Mouse (Mus musculus): ENCODE measurements around the gene Ntrk2.
"Not testable (repeated sequence)": the region's sequence is repeated elsewhere in the genome, so short reads cannot be mapped to it uniquely, and the experiment has no call there.

Ntrk2 gene

DNA sequence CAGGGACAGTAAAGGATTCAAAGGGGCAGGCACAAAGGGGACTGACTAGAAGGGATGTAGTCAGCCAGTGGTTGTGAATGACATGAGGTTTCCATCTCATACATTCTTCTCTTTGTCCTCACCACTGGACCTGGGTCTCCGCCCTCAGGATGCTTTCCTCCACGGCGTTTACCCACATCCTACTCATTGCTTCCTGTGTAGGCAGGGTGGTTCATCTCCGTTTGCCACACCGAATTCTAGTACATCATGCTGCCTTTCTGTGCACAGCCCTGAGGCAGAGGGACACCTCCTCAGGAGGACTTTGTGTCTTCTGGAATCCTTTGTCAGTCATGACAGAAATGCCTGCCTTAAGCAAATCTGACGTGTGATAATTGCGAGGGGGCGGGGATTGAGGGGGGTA lies 219.3 kb downstream of the Ntrk2 start:
- Histone ChIP-seq H3K9me3 (ENCODE audit: low read length) (no peaks in the 10 kb centered on the region), H3K27me3 (ENCODE audit: insufficient read depth, low read length) (peaks cover 19% of the 10 kb centered on the region; the same call in 1 of the 2 replicates), H3K36me3 (ENCODE audit: insufficient read depth, low read length) (no peaks in the 10 kb centered on the region), H3K4me1 (replicated peaks; ENCODE audit: low read depth, low read length) (0 out of 2 replicates have a peak, but pooled peaks cover 3% of the 10 kb centered on the region), H3K4me3 (replicated peaks; ENCODE audit: low read length) (no peak overlapping the region)
- no peak for TF ChIP-seq POU5F1 (IDR thresholded peaks at IDR 0.05; ENCODE audit: borderline replicate concordance, low read length)
- no peak for TF ChIP-seq NANOG (IDR thresholded peaks at IDR 0.05; ENCODE audit: borderline replicate concordance, low read length)
- TF ChIP-seq CTCF (conservative IDR thresholded peaks at IDR 0.05; ENCODE audit: low read length): no peak

GRCm38 (mm10) chr13:59027436-59027835 lies 221.1 kb downstream of the Ntrk2 start:
- Histone ChIP-seq H3K36me3 (ENCODE audit: insufficient read depth, low read length) (no peaks in the 10 kb centered on the region), H3K4me1 (replicated peaks; ENCODE audit: low read depth, low read length) (0 out of 2 replicates have a peak, but pooled peaks cover 3% of the 10 kb centered on the region), H3K27me3 (ENCODE audit: insufficient read depth, low read length) (peaks cover 18% of the 10 kb centered on the region; the same call in 1 of the 2 replicates), H3K4me3 (replicated peaks; ENCODE audit: low read length) (no peak overlapping the region), H3K9me3 (ENCODE audit: low read length) (no peaks in the 10 kb centered on the region)
- TF ChIP-seq POU5F1 (IDR thresholded peaks at IDR 0.05; ENCODE audit: borderline replicate concordance, low read length) (no peak), CTCF (conservative IDR thresholded peaks at IDR 0.05; ENCODE audit: low read length) (no peak), NANOG (IDR thresholded peaks at IDR 0.05; ENCODE audit: borderline replicate concordance, low read length) (no peak)

GRCm38 (mm10) chr13:59028546-59028945 lies 222.2 kb downstream of the Ntrk2 start:
- H3K4me1 ChIP-seq (replicated peaks; ENCODE audit: low read depth, low read length): 0 out of 2 replicates have a peak, but pooled peaks cover 3% of the 10 kb centered on the region
- no peaks in the 10 kb centered on the region for H3K9me3 ChIP-seq (ENCODE audit: low read length)
- peaks cover 13% of the 10 kb centered on the region; the same call in 1 of the 2 replicates for H3K27me3 ChIP-seq (ENCODE audit: insufficient read depth, low read length)
- H3K4me3 ChIP-seq (replicated peaks; ENCODE audit: low read length): no peak overlapping the region
- no peaks in the 10 kb centered on the region for H3K36me3 ChIP-seq (ENCODE audit: insufficient read depth, low read length)
- no peak for TF ChIP-seq NANOG (IDR thresholded peaks at IDR 0.05; ENCODE audit: borderline replicate concordance, low read length)
- no peak for TF ChIP-seq CTCF (conservative IDR thresholded peaks at IDR 0.05; ENCODE audit: low read length)
- no peak for TF ChIP-seq POU5F1 (IDR thresholded peaks at IDR 0.05; ENCODE audit: borderline replicate concordance, low read length)

- no peaks in the 10 kb centered on the region for H3K9me3 ChIP-seq (ENCODE audit: low read length)
- no peak for TF ChIP-seq POU5F1 (IDR thresholded peaks at IDR 0.05; ENCODE audit: borderline replicate concordance, low read length)
- TF ChIP-seq CTCF (conservative IDR thresholded peaks at IDR 0.05; ENCODE audit: low read length): no peak
- no peak overlapping the region for H3K4me3 ChIP-seq (replicated peaks; ENCODE audit: low read length)
- H3K27me3 ChIP-seq (ENCODE audit: insufficient read depth, low read length): peaks cover 8% of the 10 kb centered on the region; the same call in 1 of the 2 replicates
- no peaks in the 10 kb centered on the region for H3K36me3 ChIP-seq (ENCODE audit: insufficient read depth, low read length)
- H3K4me1 ChIP-seq (replicated peaks; ENCODE audit: low read depth, low read length): no peaks in the 10 kb centered on the region
Measured at GRCm38 (mm10) chr13:59030574-59030973, 224.2 kb downstream of the Ntrk2 start.

DNA sequence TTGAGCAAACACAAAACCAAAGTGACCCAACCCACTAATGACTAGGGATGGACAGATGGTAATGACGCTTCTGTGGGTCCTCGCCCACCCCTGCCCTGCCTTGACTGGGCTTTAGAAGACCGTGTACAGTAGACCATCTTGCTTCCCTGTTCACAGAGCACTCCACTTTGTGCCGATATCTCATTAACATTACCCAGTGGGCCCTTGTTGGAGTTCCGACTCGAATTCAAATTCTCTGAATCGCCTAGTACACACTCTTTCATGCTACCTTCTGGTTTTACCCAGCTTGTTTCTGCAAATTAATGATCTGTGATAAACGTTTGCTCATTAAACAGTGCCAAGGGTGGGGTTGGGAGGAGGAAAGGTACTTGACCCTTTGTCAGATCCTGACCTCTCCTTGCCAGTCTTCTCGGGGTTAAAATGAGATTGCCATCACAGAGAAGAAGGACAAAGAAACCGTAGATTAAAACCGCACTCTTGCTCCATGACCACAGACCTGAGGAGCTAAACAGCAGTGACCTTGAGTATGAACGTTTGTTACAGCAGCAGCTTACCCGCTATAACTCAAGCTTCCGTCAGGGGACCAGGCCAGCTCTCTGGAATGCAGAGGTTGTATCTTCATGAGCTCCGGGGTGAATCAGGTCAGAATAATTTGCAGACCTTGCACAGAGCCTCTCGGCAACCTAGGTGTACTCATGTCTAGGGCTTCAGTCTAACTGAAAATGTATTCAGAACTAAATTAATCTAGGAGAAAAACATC lies 234.0 kb downstream of the Ntrk2 start:
- Histone ChIP-seq H3K4me1 (replicated peaks; ENCODE audit: low read depth, low read length) (no peaks in the 10 kb centered on the region), H3K36me3 (ENCODE audit: insufficient read depth, low read length) (no peaks in the 10 kb centered on the region), H3K9me3 (ENCODE audit: low read length) (no peaks in the 10 kb centered on the region), H3K4me3 (replicated peaks; ENCODE audit: low read length) (no peak overlapping the region), H3K27me3 (ENCODE audit: insufficient read depth, low read length) (0 out of 2 replicates have a peak, but pooled peaks cover 8% of the 10 kb centered on the region)
- TF ChIP-seq NANOG (IDR thresholded peaks at IDR 0.05; ENCODE audit: borderline replicate concordance, low read length) (no peak), CTCF (conservative IDR thresholded peaks at IDR 0.05; ENCODE audit: low read length) (no peak), POU5F1 (IDR thresholded peaks at IDR 0.05; ENCODE audit: borderline replicate concordance, low read length) (no peak)

- H3K4me1 ChIP-seq (replicated peaks; ENCODE audit: low read depth, low read length): no peaks in the 10 kb centered on the region
- TF ChIP-seq CTCF (conservative IDR thresholded peaks at IDR 0.05; ENCODE audit: low read length) (no peak), POU5F1 (IDR thresholded peaks at IDR 0.05; ENCODE audit: borderline replicate concordance, low read length) (no peak), NANOG (IDR thresholded peaks at IDR 0.05; ENCODE audit: borderline replicate concordance, low read length) (no peak)
Measured at GRCm38 (mm10) chr13:59041013-59041764, 234.8 kb downstream of the Ntrk2 start.

DNA sequence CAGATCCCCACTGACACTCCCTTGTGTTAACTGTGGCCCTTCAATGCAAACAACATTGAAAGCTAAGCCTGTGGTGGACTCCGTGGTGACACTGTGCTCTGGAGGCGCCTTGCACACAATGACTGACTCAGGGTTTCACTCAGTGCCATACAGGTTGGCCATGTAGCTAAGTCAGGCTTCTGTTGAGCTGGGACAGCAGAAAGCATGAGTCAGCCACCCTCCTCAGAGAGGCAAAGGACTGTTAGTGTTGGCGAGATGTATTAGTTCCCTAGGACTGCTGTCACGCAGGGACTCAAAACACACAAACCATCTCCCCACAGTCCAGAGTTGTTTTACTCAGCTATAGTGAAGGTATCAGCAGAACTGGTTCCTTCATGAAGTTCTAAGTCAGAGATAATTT lies 245.8 kb downstream of the Ntrk2 start:
- no peak for TF ChIP-seq NANOG (IDR thresholded peaks at IDR 0.05; ENCODE audit: borderline replicate concordance, low read length)
- no peak for TF ChIP-seq CTCF (conservative IDR thresholded peaks at IDR 0.05; ENCODE audit: low read length)
- TF ChIP-seq POU5F1 (IDR thresholded peaks at IDR 0.05; ENCODE audit: borderline replicate concordance, low read length): no peak
- H3K9me3 ChIP-seq (ENCODE audit: low read length): no peaks in the 10 kb centered on the region
- peaks cover 16% of the 10 kb centered on the region; the same call in 1 of the 2 replicates for H3K4me1 ChIP-seq (replicated peaks; ENCODE audit: low read depth, low read length)
- H3K27me3 ChIP-seq (ENCODE audit: insufficient read depth, low read length): peaks cover 20% of the 10 kb centered on the region
- no peak overlapping the region for H3K4me3 ChIP-seq (replicated peaks; ENCODE audit: low read length)
- no peaks in the 10 kb centered on the region for H3K36me3 ChIP-seq (ENCODE audit: insufficient read depth, low read length)

More at GRCm38 (mm10) chr13:59041013-59041764, 234.8 kb downstream of the Ntrk2 start:
- no peak overlapping the region for H3K4me3 ChIP-seq (replicated peaks; ENCODE audit: low read length)
- no peaks in the 10 kb centered on the region for H3K9me3 ChIP-seq (ENCODE audit: low read length)
- H3K27me3 ChIP-seq (ENCODE audit: insufficient read depth, low read length): 0 out of 2 replicates have a peak, but pooled peaks cover 8% of the 10 kb centered on the region
- H3K36me3 ChIP-seq (ENCODE audit: insufficient read depth, low read length): no peaks in the 10 kb centered on the region

- peaks cover 29% of the 10 kb centered on the region for H3K4me1 ChIP-seq (replicated peaks; ENCODE audit: low read depth, low read length)
- not testable (repeated sequence) for H3K9me3 ChIP-seq (ENCODE audit: low read length); H3K36me3 ChIP-seq (ENCODE audit: insufficient read depth, low read length); H3K4me3 ChIP-seq (replicated peaks; ENCODE audit: low read length)
- H3K27me3 ChIP-seq (ENCODE audit: insufficient read depth, low read length): peaks cover 31% of the 10 kb centered on the region
Measured at GRCm38 (mm10) chr13:59054331-59054730, 248.0 kb downstream of the Ntrk2 start.

Data from E14TG2a.4 (cell line).